Mouse (Mus musculus) testis, adult 2 months (tissue): ENCODE data around the gene Nom1. TPM values are rescaled to one million over a fixed set of nuclear protein-coding genes. Genes with fewer than 3 reads are reported as not detected.
A peak's percentile ranks its signal among the peaks of the same experiment; 100 is the strongest.
"Not testable (repeated sequence)": the region's sequence is repeated elsewhere in the genome, so short reads cannot be mapped to it uniquely, and the experiment has no call there.

Experiments used
- H3K27ac ChIP-seq: fragments of 200-500 bp; 2 replicates; pipeline ENCODE4 v1.5.1; 2012; ENCODE audit warnings: low read depth, low read length; ENCODE audit not compliant: control insufficient read depth, insufficient read depth
- H3K27me3 ChIP-seq: fragments of 200-500 bp; 2 replicates; pipeline ENCODE4 v1.6.1; 2012; ENCODE audit warnings: mild to moderate bottlenecking, low read length, moderate library complexity; ENCODE audit not compliant: control insufficient read depth, insufficient read depth
- H3K36me3 ChIP-seq: fragments of 200-500 bp; 2 replicates; pipeline ENCODE4 v1.6.1; 2012; ENCODE audit warnings: mild to moderate bottlenecking, low read length; ENCODE audit not compliant: control insufficient read depth, insufficient read depth
- H3K4me1 ChIP-seq: fragments of 200-500 bp; 2 replicates; pipeline ENCODE4 v1.6.1; 2012; ENCODE audit warnings: low read length; ENCODE audit not compliant: control insufficient read depth, insufficient read depth
- H3K4me3 ChIP-seq: fragments of 200-500 bp; 2 replicates; pipeline ENCODE4 v1.5.1; 2012; ENCODE audit warnings: low read depth, mild to moderate bottlenecking, low read length, moderate library complexity, mixed read lengths; ENCODE audit not compliant: control insufficient read depth
- CTCF ChIP-seq: fragments of 200-500 bp; IDR thresholded peaks from 2 replicates; pipeline ENCODE4 v1.5.1; 2012; ENCODE audit warnings: low read depth, mild to moderate bottlenecking, inconsistent platforms, low read length, moderate library complexity; ENCODE audit not compliant: control insufficient read depth, insufficient read depth, insufficient replicate concordance
- POLR2A ChIP-seq: fragments of 200-500 bp; IDR thresholded peaks from 2 replicates; pipeline ENCODE4 v1.6.1; 2012; ENCODE audit warnings: low read depth, mild to moderate bottlenecking, inconsistent platforms, low read length, moderate library complexity; ENCODE audit not compliant: control insufficient read depth
- polyA plus RNA-seq: library from polyadenylated mRNA; depleted of rRNA; stranded (reverse); fragments of >200 nt; gene quantifications from 2 replicates; pipeline ENCODE4 v1.2.3, GENCODE M21; 2012

The Nom1 gene
- polyA plus RNA-seq, 1 experiment, result 8.5 TPM

GRCm38 (mm10) chr5:29434872-29435358, 451 bp downstream of the Nom1 start:
- Histone ChIP-seq H3K4me3 (peak overlapping the region; percentile 96), H3K27me3 (no peaks in the 10 kb centered on the region), H3K27ac (peak overlapping the region; percentile 86), H3K4me1 (peaks cover 4% of the 10 kb centered on the region; the same call in 1 of the 2 replicates), H3K36me3 (no peaks in the 10 kb centered on the region; the same call in 1 of the 2 replicates)
- TF ChIP-seq CTCF (no peak), POLR2A (no peak; the same call in 1 of the 2 replicates)

- Histone ChIP-seq H3K27ac (no peak overlapping the region), H3K4me1 (peaks cover 4% of the 10 kb centered on the region; the same call in 1 of the 2 replicates), H3K4me3 (peak overlapping the region; percentile 96), H3K36me3 (no peaks in the 10 kb centered on the region; the same call in 1 of the 2 replicates), H3K27me3 (no peaks in the 10 kb centered on the region)
- TF ChIP-seq CTCF, result no peak
- TF ChIP-seq POLR2A, result no peak
Observed at GRCm38 (mm10) chr5:29435491-29435890, 1.0 kb downstream of the Nom1 start.

GRCm38 (mm10) chr5:29436728-29437127, 2.3 kb downstream of the Nom1 start:
- H3K4me3 ChIP-seq, result not testable (repeated sequence)

GRCm38 (mm10) chr5:29445275-29445674, 10.8 kb downstream of the Nom1 start:
- H3K27ac ChIP-seq, result no peak overlapping the region
- TF ChIP-seq CTCF, result no peak
- no peak for TF ChIP-seq POLR2A
- H3K4me3 ChIP-seq, result no peak overlapping the region
- H3K4me1 ChIP-seq, result no peaks in the 10 kb centered on the region
- peaks cover 13% of the 10 kb centered on the region for H3K36me3 ChIP-seq
- no peaks in the 10 kb centered on the region for H3K27me3 ChIP-seq

More at GRCm38 (mm10) chr5:29436728-29437127, 2.3 kb downstream of the Nom1 start:
- not testable (repeated sequence) for H3K27me3 ChIP-seq, H3K4me1 ChIP-seq, H3K36me3 ChIP-seq, H3K27ac ChIP-seq

- Histone ChIP-seq H3K4me3 (no peak overlapping the region), H3K27ac (no peak overlapping the region), H3K36me3 (peaks cover 5% of the 10 kb centered on the region), H3K27me3 (no peaks in the 10 kb centered on the region), H3K4me1 (no peaks in the 10 kb centered on the region)
- TF ChIP-seq CTCF (no peak), POLR2A (no peak)
Observed at GRCm38 (mm10) chr5:29452352-29452751, 17.9 kb downstream of the Nom1 start.

- Histone ChIP-seq H3K4me3 (no peak overlapping the region), H3K36me3 (no peaks in the 10 kb centered on the region; the same call in 1 of the 2 replicates), H3K27me3 (no peaks in the 10 kb centered on the region), H3K4me1 (no peaks in the 10 kb centered on the region), H3K27ac (no peak overlapping the region)
- TF ChIP-seq CTCF, result no peak
Observed at GRCm38 (mm10) chr5:29456895-29457656, 22.6 kb downstream of the Nom1 start.

- TF ChIP-seq POLR2A, result no peak
- no peak for TF ChIP-seq CTCF
Observed at GRCm38 (mm10) chr5:29462943-29463686, 28.7 kb downstream of the Nom1 start.

More at GRCm38 (mm10) chr5:29462943-29463686, 28.7 kb downstream of the Nom1 start:
- Histone ChIP-seq H3K4me3 (no peak overlapping the region), H3K36me3 (no peaks in the 10 kb centered on the region), H3K27me3 (no peaks in the 10 kb centered on the region), H3K27ac (no peak overlapping the region), H3K4me1 (peaks cover 6% of the 10 kb centered on the region)
